Mouse (Mus musculus) WW6 (cell line): Measurements from ENCODE around the gene Rps12-ps3.

ENCODE experiments used
- DNase-seq: peaks from one replicate; pipeline ENCODE4 v3.0.0-alpha.2; 2013; ENCODE audit warnings: low read depth, low spot score

Gene Rps12-ps3

GRCm38 (mm10) chr19:59351151-59351889 is 29.2 kb downstream of the Rps12-ps3 start:
- DNase-seq: no peak

DNA sequence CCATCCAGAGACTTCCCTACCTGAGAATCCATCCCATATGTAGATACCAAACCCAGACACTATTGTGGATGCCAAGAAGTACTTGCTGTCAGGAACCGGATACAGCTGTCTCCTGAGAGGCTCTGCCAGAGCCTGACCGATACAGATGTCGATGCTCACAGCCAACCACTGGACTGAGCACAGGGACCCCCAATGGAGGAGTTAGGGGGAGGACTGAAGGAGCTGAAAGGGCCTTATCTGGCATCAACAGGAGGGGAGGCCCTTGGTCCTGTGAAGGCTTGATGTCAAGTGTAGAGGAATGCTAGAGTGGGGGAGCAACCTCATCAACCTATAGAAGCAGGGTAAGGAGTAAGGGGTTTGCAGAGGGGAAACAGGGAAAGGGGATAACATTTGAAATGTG is 30.7 kb downstream of the Rps12-ps3 start:
- no peak for DNase-seq

- no peak for DNase-seq
Observed at GRCm38 (mm10) chr19:59354906-59355305, 32.8 kb downstream of the Rps12-ps3 start.

DNA sequence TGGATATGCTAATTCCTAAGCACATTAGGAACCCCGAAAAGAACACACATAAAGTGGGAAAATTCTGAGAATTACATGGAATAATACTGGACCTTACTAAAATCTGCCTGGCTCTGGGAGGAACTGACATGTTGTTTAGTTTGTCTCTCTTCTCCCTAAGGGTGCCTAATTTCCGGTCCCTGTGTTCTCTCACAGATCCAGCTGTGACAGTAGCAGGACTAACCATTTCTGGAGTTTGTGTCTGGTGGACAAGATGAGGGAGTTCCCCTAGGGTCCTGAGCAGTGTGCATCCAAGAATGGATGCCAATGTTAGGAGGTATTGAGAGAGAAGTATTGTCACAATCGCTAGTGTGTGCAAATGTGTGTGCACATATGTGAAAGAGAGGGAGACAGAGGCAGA is 34.3 kb downstream of the Rps12-ps3 start:
- no peak for DNase-seq

- no peak for DNase-seq
Observed at GRCm38 (mm10) chr19:59356843-59357595, 34.9 kb downstream of the Rps12-ps3 start.

DNA sequence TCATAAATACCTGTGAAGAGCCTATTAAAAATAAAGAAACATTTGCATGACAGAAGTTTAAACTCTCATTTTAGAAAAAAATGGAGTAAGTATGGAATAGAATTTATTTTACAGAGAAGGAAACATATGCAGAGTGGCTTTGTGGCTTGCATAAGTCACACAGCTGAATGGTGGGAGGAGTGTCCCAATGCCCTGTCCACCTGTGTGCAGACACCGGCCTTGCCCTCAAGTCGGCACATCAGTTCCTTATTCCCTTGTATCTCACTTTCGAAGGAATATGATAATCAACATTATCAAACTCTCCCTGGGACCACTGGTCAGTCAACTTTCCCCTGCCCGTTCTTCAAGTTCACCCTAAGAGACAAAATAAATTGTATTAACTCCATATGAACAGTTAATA is 35.8 kb downstream of the Rps12-ps3 start:
- DNase-seq: no peak

GRCm38 (mm10) chr19:59359202-59359601 is 37.1 kb downstream of the Rps12-ps3 start:
- DNase-seq: no peak

GRCm38 (mm10) chr19:59360486-59360896 is 38.4 kb downstream of the Rps12-ps3 start:
- DNase-seq: no peak

DNA sequence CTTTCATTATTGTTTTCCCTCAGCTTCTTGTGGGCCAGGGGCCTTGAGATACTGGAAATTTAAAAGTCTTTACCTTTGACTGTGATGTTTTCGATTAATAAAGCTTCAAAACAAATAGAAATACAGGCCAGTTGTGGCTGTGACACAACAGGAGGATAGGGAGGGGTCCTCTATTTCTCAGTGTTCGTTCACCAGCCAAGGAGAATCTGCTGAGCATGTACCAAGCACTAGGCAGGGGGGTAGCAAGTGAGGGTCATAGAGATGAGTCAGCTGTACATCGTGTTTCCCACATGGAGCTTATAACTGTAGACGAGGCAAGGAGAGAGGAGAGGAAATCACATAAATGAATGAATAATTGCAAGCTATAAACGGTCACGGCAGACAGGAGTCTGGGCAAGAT is 40.6 kb downstream of the Rps12-ps3 start:
- DNase-seq: no peak

DNA sequence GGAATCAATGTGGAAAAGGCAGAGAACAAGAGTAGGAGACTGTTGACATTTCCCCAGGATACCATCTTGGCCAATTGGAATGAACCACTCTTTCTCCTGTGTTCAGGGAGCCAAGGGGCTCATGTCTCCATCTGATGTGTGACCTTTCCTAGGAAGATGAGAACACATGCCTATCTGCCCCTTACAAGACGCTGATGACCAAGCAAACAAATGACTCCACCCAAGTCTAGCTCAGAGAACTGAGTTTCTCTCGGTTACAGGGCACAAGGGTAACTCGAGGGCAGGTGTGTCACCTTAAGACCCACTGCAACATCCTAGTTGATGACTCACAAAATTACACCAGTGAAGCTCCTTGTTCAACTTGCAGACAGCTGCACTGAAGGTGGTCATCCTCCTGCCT is 41.6 kb downstream of the Rps12-ps3 start:
- DNase-seq: no peak

DNA sequence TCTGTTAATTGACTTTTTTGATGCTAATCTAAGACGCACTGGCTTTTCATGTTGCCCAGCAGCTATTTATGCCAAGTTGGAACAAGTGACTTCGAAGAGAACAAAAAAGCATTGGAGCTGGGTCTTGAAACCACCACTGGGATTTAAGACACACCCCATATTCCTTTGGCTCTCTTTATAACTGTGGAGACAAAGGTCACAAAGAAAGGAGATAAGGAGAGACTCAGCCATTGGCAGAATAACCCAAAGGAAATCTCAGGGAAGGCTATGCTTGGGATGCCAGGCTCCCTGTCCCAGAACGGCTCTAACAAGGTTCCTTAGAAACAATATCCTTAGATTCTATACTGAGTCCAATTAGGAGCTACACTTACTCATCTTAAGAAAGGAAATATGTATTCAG is 44.6 kb downstream of the Rps12-ps3 start:
- DNase-seq: no peak

DNA sequence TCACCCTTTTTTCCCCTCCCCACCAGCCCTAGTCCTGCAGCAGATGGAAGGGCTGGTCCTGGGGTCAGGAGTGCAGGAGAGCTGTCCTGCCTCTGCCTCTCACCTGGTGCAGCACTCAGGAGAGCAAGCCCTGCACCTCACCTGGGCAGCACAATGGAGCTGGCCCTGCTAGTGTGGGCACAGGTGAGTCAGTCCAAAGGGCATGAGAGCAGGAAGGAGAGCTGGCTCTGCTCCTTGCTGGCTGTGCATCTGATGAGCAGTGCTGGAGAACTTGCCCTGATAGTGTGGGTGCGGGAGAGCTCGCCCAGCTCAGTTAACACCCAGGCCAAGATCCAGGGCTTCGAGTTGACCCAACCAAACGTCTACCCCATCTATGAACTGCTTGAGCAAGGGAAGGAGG is 45.8 kb downstream of the Rps12-ps3 start:
- DNase-seq: no peak

DNA sequence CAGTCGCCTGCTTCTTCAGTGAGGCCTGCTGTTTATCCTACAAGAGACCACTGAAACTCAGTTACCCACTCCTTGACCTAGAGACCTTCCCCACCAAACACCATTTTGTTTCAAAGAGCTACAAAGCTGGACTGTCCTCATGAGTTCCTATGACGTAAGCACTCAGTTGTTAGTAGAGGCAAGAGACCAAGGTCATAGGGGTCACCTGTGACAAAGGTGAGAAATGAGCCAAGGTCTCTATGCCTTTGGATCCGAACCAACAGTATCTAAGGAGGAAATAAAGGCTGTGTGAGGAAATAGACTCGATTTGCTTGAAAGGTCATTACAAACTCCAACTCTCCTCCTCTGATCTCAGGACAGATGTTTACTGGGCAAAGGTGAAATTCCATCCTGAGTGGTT is 48.9 kb downstream of the Rps12-ps3 start:
- DNase-seq: no peak
